Comparison of ENCODE assay signal across 18 mouse cellular contexts in the genomic region with DNA sequence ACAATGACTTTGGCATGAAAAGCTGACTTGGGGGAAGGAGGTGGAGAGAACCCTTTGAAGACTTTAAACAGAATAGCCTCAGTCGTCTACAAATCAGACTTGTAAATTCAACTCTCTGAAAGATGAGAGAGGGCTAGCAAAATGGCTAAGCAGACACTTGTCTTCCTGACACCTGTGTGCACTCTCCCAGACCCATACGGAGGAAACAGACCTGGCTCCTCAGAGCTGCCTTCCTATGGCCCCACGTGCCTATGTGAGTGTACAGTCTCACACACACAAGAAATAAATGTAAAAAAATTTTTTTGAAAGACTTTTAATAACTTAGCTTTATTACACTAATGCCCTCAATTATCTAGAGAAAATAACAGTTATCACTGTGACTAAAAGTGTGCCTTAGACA. TPM values are rescaled to one million over a fixed set of nuclear protein-coding genes. Genes with fewer than 3 reads are reported as not detected.
DNase-seq lines count a peak whose midpoint lies in the region; ATAC-seq and TF ChIP-seq lines count a peak whose summit lies in the region.
"Had no signal": no experiment of that assay in that cellular context is flagged by ENCODE, and none has a peak within 500 bp of the region (broad histone marks: within the 10 kb centered on the region; RNA-seq: fewer than 3 reads in every experiment).

No protein-coding gene starts in this region.

- ATAC-seq in forebrain, embryonic 11.5 days (replicated peaks; ENCODE audit: low FRiP score): no peak
- no peak for ATAC-seq in forebrain, embryonic 12.5 days (ENCODE audit: low FRiP score)
- no peak for ATAC-seq in hindbrain, embryonic 14.5 days (ENCODE audit: low FRiP score)
- ATAC-seq in G1E (ENCODE audit: extremely low read depth, insufficient number of reproducible peaks, low FRiP score, poor library complexity, severe bottlenecking): no peak
- peak; percentile 57 for ATAC-seq in liver, embryonic 15.5 days (ENCODE audit: insufficient read depth)
- no peak for ATAC-seq in neural tube, embryonic 15.5 days (ENCODE audit: low FRiP score)
- ATAC-seq: forebrain, embryonic 15.5 days had no signal

- H3K36me3 ChIP-seq in forebrain, embryonic 11.5 days (ENCODE audit: control insufficient read depth, insufficient read depth, low read length): no peaks in the 10 kb centered on the region
- H3K36me3 ChIP-seq in forebrain, embryonic 12.5 days (replicated peaks): no peaks in the 10 kb centered on the region
- H3K36me3 ChIP-seq in hindbrain, embryonic 10.5 days: no peaks in the 10 kb centered on the region
- no peaks in the 10 kb centered on the region for H3K36me3 ChIP-seq in hindbrain, embryonic 14.5 days (replicated peaks; ENCODE audit: control insufficient read depth, insufficient read depth)
- H3K36me3 ChIP-seq in G1E (replicated peaks): peaks cover 35% of the 10 kb centered on the region
- H3K36me3 ChIP-seq in liver, embryonic 15.5 days (replicated peaks): peaks cover 7% of the 10 kb centered on the region
- no peaks in the 10 kb centered on the region for H3K36me3 ChIP-seq in neural tube, embryonic 15.5 days
- H3K36me3 ChIP-seq: embryonic facial prominence, embryonic 12.5 days; forebrain, embryonic 15.5 days; lung, embryonic 15.5 days; midbrain, embryonic 12.5 days had no signal

- 33% methylated on average over 3 of the region's 3 CpGs for WGBS in forebrain, embryonic 11.5 days
- 28% methylated on average over 3 of the region's 3 CpGs for WGBS in forebrain, embryonic 12.5 days
- 29% methylated on average over 3 of the region's 3 CpGs for WGBS in hindbrain, embryonic 10.5 days
- WGBS in hindbrain, embryonic 14.5 days: 24% methylated on average over 3 of the region's 3 CpGs
- WGBS in liver, embryonic 15.5 days (ENCODE audit: insufficient replicate concordance): 14% methylated on average over 3 of the region's 3 CpGs
- 21% methylated on average over 3 of the region's 3 CpGs for WGBS in neural tube, embryonic 15.5 days

- no peak overlapping the region for H3K9ac ChIP-seq in forebrain, embryonic 11.5 days (ENCODE audit: low read length)
- no peak overlapping the region for H3K9ac ChIP-seq in forebrain, embryonic 12.5 days
- H3K9ac ChIP-seq in hindbrain, embryonic 14.5 days: no peak overlapping the region
- H3K9ac ChIP-seq in liver, embryonic 15.5 days: peak overlapping the region; percentile 13; the same call in 1 of the 2 replicates
- no peak overlapping the region for H3K9ac ChIP-seq in neural tube, embryonic 15.5 days (replicated peaks)
- H3K9ac ChIP-seq: embryonic facial prominence, embryonic 12.5 days; forebrain, embryonic 15.5 days; lung, embryonic 15.5 days; midbrain, embryonic 12.5 days had no signal

- H3K4me1 ChIP-seq in forebrain, embryonic 11.5 days (replicated peaks; ENCODE audit: control insufficient read depth, insufficient read depth, low read length): peaks cover 6% of the 10 kb centered on the region; the same call in 1 of the 2 replicates
- H3K4me1 ChIP-seq in forebrain, embryonic 12.5 days: peaks cover 27% of the 10 kb centered on the region
- peaks cover 30% of the 10 kb centered on the region for H3K4me1 ChIP-seq in hindbrain, embryonic 10.5 days (replicated peaks)
- peaks cover 8% of the 10 kb centered on the region; the same call in 1 of the 2 replicates for H3K4me1 ChIP-seq in hindbrain, embryonic 14.5 days (replicated peaks; ENCODE audit: control insufficient read depth, insufficient read depth, low read length)
- peaks cover 86% of the 10 kb centered on the region for H3K4me1 ChIP-seq in G1E (ENCODE audit: insufficient read depth, low read depth, low read length)
- H3K4me1 ChIP-seq in liver, embryonic 15.5 days (replicated peaks): peaks cover 89% of the 10 kb centered on the region
- peaks cover 26% of the 10 kb centered on the region for H3K4me1 ChIP-seq in neural tube, embryonic 15.5 days
- H3K4me1 ChIP-seq: embryonic facial prominence, embryonic 12.5 days had no signal

- H3K27me3 ChIP-seq in forebrain, embryonic 11.5 days (ENCODE audit: control insufficient read depth, insufficient read depth, low read length): no peaks in the 10 kb centered on the region
- no peaks in the 10 kb centered on the region for H3K27me3 ChIP-seq in forebrain, embryonic 12.5 days
- H3K27me3 ChIP-seq in hindbrain, embryonic 10.5 days (ENCODE audit: insufficient read depth, poor library complexity, severe bottlenecking): no peaks in the 10 kb centered on the region
- no peaks in the 10 kb centered on the region for H3K27me3 ChIP-seq in hindbrain, embryonic 14.5 days (ENCODE audit: control insufficient read depth, insufficient read depth, low read length)
- no peaks in the 10 kb centered on the region for H3K27me3 ChIP-seq in G1E (ENCODE audit: insufficient read depth, low read length)
- no peaks in the 10 kb centered on the region for H3K27me3 ChIP-seq in liver, embryonic 15.5 days
- H3K27me3 ChIP-seq in neural tube, embryonic 15.5 days (replicated peaks): no peaks in the 10 kb centered on the region
- H3K27me3 ChIP-seq: embryonic facial prominence, embryonic 12.5 days; forebrain, embryonic 15.5 days; lung, embryonic 15.5 days; midbrain, embryonic 12.5 days had no signal

- H3K4me3 ChIP-seq in forebrain, embryonic 11.5 days (ENCODE audit: low read depth, low read length): no peak overlapping the region
- no peak overlapping the region for H3K4me3 ChIP-seq in forebrain, embryonic 12.5 days (replicated peaks)
- no peak overlapping the region for H3K4me3 ChIP-seq in hindbrain, embryonic 10.5 days
- no peak overlapping the region for H3K4me3 ChIP-seq in hindbrain, embryonic 14.5 days (replicated peaks; ENCODE audit: low read length)
- H3K4me3 ChIP-seq in G1E (ENCODE audit: low read depth, low read length): peak overlapping the region; percentile 16; the same call in 1 of the 2 replicates
- H3K4me3 ChIP-seq in liver, embryonic 15.5 days (replicated peaks): no peak overlapping the region
- H3K4me3 ChIP-seq in neural tube, embryonic 15.5 days (replicated peaks): no peak overlapping the region
- H3K4me3 ChIP-seq: embryonic facial prominence, embryonic 12.5 days; forebrain, embryonic 15.5 days; gastrocnemius, adult 2 months; lung, embryonic 15.5 days; midbrain, embryonic 12.5 days had no signal

- H3K27ac ChIP-seq in forebrain, embryonic 11.5 days (ENCODE audit: low read depth, low read length): 0 out of 2 replicates have a peak overlapping the region, but pooled peaks have one; percentile 25
- H3K27ac ChIP-seq in forebrain, embryonic 12.5 days: no peak overlapping the region
- H3K27ac ChIP-seq in hindbrain, embryonic 10.5 days: peak overlapping the region; percentile 59
- H3K27ac ChIP-seq in hindbrain, embryonic 14.5 days: no peak overlapping the region
- H3K27ac ChIP-seq in liver, embryonic 15.5 days (replicated peaks): peak overlapping the region; percentile 87
- H3K27ac ChIP-seq in neural tube, embryonic 15.5 days (replicated peaks): no peak overlapping the region
- H3K27ac ChIP-seq: embryonic facial prominence, embryonic 12.5 days; forebrain, embryonic 15.5 days; gastrocnemius, adult 2 months; lung, embryonic 15.5 days; midbrain, embryonic 12.5 days had no signal

- no peak for DNase-seq in forebrain, embryonic 11.5 days (ENCODE audit: low spot score)
- DNase-seq in hindbrain, embryonic 10.5 days (ENCODE audit: low spot score): no peak
- no peak for DNase-seq in hindbrain, embryonic 14.5 days (ENCODE audit: low spot score)
- no peak for DNase-seq in G1E (ENCODE audit: low spot score)
- DNase-seq in cerebellum, postnatal 36 days: no peak
- DNase-seq: adrenal gland, postnatal 14 days; cerebellum, postnatal 25 days; gastrocnemius, adult 2 months; kidney, adult 11 months; kidney, postnatal 14 days; right cerebral cortex, postnatal 14 days had no signal

- no peaks in the 10 kb centered on the region for H3K9me3 ChIP-seq in forebrain, embryonic 11.5 days (ENCODE audit: control insufficient read depth, low read length)
- no peaks in the 10 kb centered on the region for H3K9me3 ChIP-seq in forebrain, embryonic 12.5 days
- no peaks in the 10 kb centered on the region for H3K9me3 ChIP-seq in hindbrain, embryonic 10.5 days
- no peaks in the 10 kb centered on the region for H3K9me3 ChIP-seq in hindbrain, embryonic 14.5 days (ENCODE audit: control insufficient read depth, low read length)
- no peaks in the 10 kb centered on the region for H3K9me3 ChIP-seq in G1E (replicated peaks)
- H3K9me3 ChIP-seq in liver, embryonic 15.5 days (replicated peaks): no peaks in the 10 kb centered on the region
- no peaks in the 10 kb centered on the region for H3K9me3 ChIP-seq in neural tube, embryonic 15.5 days (replicated peaks)
- H3K9me3 ChIP-seq: embryonic facial prominence, embryonic 12.5 days; forebrain, embryonic 15.5 days; lung, embryonic 15.5 days; midbrain, embryonic 12.5 days had no signal

- no peak overlapping the region for H3K4me2 ChIP-seq in forebrain, embryonic 11.5 days (ENCODE audit: low read depth, low read length, severe bottlenecking)
- H3K4me2 ChIP-seq in forebrain, embryonic 12.5 days: no peak overlapping the region
- no peak overlapping the region for H3K4me2 ChIP-seq in hindbrain, embryonic 14.5 days (replicated peaks)
- peak overlapping the region; percentile 49 for H3K4me2 ChIP-seq in liver, embryonic 15.5 days
- no peak overlapping the region for H3K4me2 ChIP-seq in neural tube, embryonic 15.5 days
- H3K4me2 ChIP-seq: embryonic facial prominence, embryonic 12.5 days; forebrain, embryonic 15.5 days; lung, embryonic 15.5 days; midbrain, embryonic 12.5 days had no signal

- TF ChIP-seq CTCF in G1E (IDR thresholded peaks at IDR 0.05; ENCODE audit: low read depth, low read length): no peak

RNA-seq across cellular contexts. Expression of a gene that starts 41.6 kb away (rescaled TPM):
- polyA plus RNA-seq in forebrain, embryonic 11.5 days (2014; fragmentation: Nextera tagmentation; extraction: Ambion mirVana): 29.4 and 31.9 TPM in 2 replicates
- 23.6 and 25.6 TPM in 2 replicates for polyA plus RNA-seq in forebrain, embryonic 12.5 days (2016; fragmentation: Nextera tagmentation; extraction: Ambion mirVana)
- 19.8 and 21.4 TPM in 2 replicates for polyA plus RNA-seq in hindbrain, embryonic 10.5 days (2016; fragmentation: Nextera tagmentation; extraction: Ambion mirVana)
- polyA plus RNA-seq in hindbrain, embryonic 14.5 days (2014; fragmentation: Nextera tagmentation; extraction: Ambion mirVana): 27.0 and 32.2 TPM in 2 replicates
- total RNA-seq in G1E (2014; fragmentation: Nextera tagmentation) (105 and 107 TPM in 2 replicates), G1E (2017) (15.9 and 19.6 TPM in 2 replicates)
- polyA plus RNA-seq in G1E (2012): 12.8 and 16.6 TPM in 2 replicates
- 6.9 and 7.5 TPM in 2 replicates for polyA plus RNA-seq in liver, embryonic 15.5 days (2015; fragmentation: Nextera tagmentation; extraction: Ambion mirVana)
- polyA plus RNA-seq in neural tube, embryonic 15.5 days (2015; fragmentation: Nextera tagmentation; extraction: Ambion mirVana): 19.7 and 21.4 TPM in 2 replicates

RNA-seq across cellular contexts. Expression of a gene that starts 43.1 kb away (rescaled TPM):
- 294 and 318 TPM in 2 replicates for polyA plus RNA-seq in forebrain, embryonic 11.5 days (2014; fragmentation: Nextera tagmentation; extraction: Ambion mirVana)
- polyA plus RNA-seq in forebrain, embryonic 12.5 days (2016; fragmentation: Nextera tagmentation; extraction: Ambion mirVana): 263 and 274 TPM in 2 replicates
- polyA plus RNA-seq in hindbrain, embryonic 10.5 days (2016; fragmentation: Nextera tagmentation; extraction: Ambion mirVana): 264 and 323 TPM in 2 replicates
- 281 and 288 TPM in 2 replicates for polyA plus RNA-seq in hindbrain, embryonic 14.5 days (2014; fragmentation: Nextera tagmentation; extraction: Ambion mirVana)
- total RNA-seq in G1E (2014; fragmentation: Nextera tagmentation) (535 and 554 TPM in 2 replicates), G1E (2017) (620 and 644 TPM in 2 replicates)
- 38.5 and 38.6 TPM in 2 replicates for polyA plus RNA-seq in G1E (2012)
- 141 and 142 TPM in 2 replicates for polyA plus RNA-seq in liver, embryonic 15.5 days (2015; fragmentation: Nextera tagmentation; extraction: Ambion mirVana)
- polyA plus RNA-seq in neural tube, embryonic 15.5 days (2015; fragmentation: Nextera tagmentation; extraction: Ambion mirVana): 247 and 251 TPM in 2 replicates

Comparison
In these comparisons a context has a peak if more than half of its experiments do, and no peak if none do; other contexts are left out.
1. H3K27ac ChIP-seq: peak in forebrain, embryonic 11.5 days (single experiment), hindbrain, embryonic 10.5 days (single experiment) and liver, embryonic 15.5 days (single experiment); none in forebrain, embryonic 12.5 days (single experiment), hindbrain, embryonic 14.5 days (single experiment) and neural tube, embryonic 15.5 days (single experiment).